Mouse (Mus musculus) adrenal gland, adult 2 months (tissue): ENCODE results near the gene Gpr146. TPM values are rescaled to one million over a fixed set of nuclear protein-coding genes. Genes with fewer than 3 reads are reported as not detected.
"Not testable (repeated sequence)": the region's sequence is repeated elsewhere in the genome, so short reads cannot be mapped to it uniquely, and the experiment has no call there.

Source experiments
- DNase-seq: peaks from one replicate; pipeline ENCODE4 v3.0.0; 2021
- polyA plus RNA-seq: library from polyadenylated mRNA; depleted of rRNA; stranded (reverse); fragments of >200 nt; gene quantifications from 2 replicates; pipeline ENCODE4 v1.2.3, GENCODE M21; 2012
- total RNA-seq, 2 experiments: library from RNA; stranded (reverse); gene quantifications; 2 replicates each; pipeline ENCODE4 v1.2.3; 2021

Gpr146 gene
- total and polyA plus RNA-seq, 3 experiments, result 9.2 to 31.4 (median 21.2) TPM

GRCm38 (mm10) chr5:139381586-139382513 is 4.4 kb downstream of the Gpr146 start:
- no peak for DNase-seq

- peak; percentile 67 for DNase-seq
These were observed 5.3 kb downstream of the Gpr146 start for GRCm38 (mm10) chr5:139382760-139383159.

GRCm38 (mm10) chr5:139383234-139383633 is 5.7 kb downstream of the Gpr146 start:
- DNase-seq, result no peak

- DNase-seq, result peak; percentile 76
These were observed 7.0 kb downstream of the Gpr146 start for GRCm38 (mm10) chr5:139384531-139384930.

- no peak for DNase-seq
These were observed 8.6 kb downstream of the Gpr146 start for GRCm38 (mm10) chr5:139386047-139386446.

GRCm38 (mm10) chr5:139387329-139388194 is 10.1 kb downstream of the Gpr146 start:
- DNase-seq, result no peak

- no peak for DNase-seq
These were observed 10.7 kb downstream of the Gpr146 start for GRCm38 (mm10) chr5:139388195-139388570.

GRCm38 (mm10) chr5:139388694-139389675 is 11.5 kb downstream of the Gpr146 start:
- DNase-seq, result no peak

GRCm38 (mm10) chr5:139389676-139390061 is 12.2 kb downstream of the Gpr146 start:
- peak; percentile 84 for DNase-seq

GRCm38 (mm10) chr5:139390324-139391119 is 13.0 kb downstream of the Gpr146 start:
- DNase-seq, result not testable (repeated sequence)

- DNase-seq, result no peak
These were observed 14.0 kb downstream of the Gpr146 start for GRCm38 (mm10) chr5:139391309-139391990.

GRCm38 (mm10) chr5:139392219-139393196 is 15.0 kb downstream of the Gpr146 start:
- no peak for DNase-seq

- DNase-seq, result no peak
These were observed 15.7 kb downstream of the Gpr146 start for GRCm38 (mm10) chr5:139393197-139393588.

- DNase-seq, result no peak
These were observed 16.9 kb downstream of the Gpr146 start for GRCm38 (mm10) chr5:139394399-139394798.

- DNase-seq, result no peak
These were observed 18.0 kb downstream of the Gpr146 start for GRCm38 (mm10) chr5:139395528-139395927.

- no peak for DNase-seq
These were observed 19.9 kb downstream of the Gpr146 start for GRCm38 (mm10) chr5:139397359-139397916.

GRCm38 (mm10) chr5:139397959-139398753 is 20.7 kb downstream of the Gpr146 start:
- peak; percentile 93 for DNase-seq

GRCm38 (mm10) chr5:139398786-139399185 is 21.3 kb downstream of the Gpr146 start:
- DNase-seq, result no peak
